Mouse (Mus musculus): ENCODE data around the gene 4930519G04Rik.
"Not testable (repeated sequence)": the region's sequence is repeated elsewhere in the genome, so short reads cannot be mapped to it uniquely, and the experiment has no call there.

The 4930519G04Rik gene

DNA sequence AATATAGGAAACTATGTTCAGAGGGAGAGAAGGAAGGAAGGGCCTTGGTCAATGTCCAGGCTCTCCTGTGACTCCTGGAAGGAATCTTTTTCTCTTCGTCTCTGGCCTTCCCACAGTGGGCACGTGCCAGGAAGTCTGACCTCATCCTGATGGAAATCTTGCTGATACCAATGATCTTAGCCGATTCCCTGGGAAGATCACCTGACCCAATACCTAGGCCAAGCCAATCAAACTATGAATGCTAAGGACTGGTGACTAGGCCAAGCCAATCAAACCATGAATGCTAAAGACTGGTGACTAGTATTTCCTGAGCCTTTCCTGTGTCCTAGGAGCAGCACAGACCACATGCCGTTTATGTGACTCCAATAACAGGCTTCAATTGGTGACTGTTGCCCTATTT is 60.2 kb downstream of the 4930519G04Rik start:
- DNase-seq (ENCODE audit: low spot score), result no peak

DNA sequence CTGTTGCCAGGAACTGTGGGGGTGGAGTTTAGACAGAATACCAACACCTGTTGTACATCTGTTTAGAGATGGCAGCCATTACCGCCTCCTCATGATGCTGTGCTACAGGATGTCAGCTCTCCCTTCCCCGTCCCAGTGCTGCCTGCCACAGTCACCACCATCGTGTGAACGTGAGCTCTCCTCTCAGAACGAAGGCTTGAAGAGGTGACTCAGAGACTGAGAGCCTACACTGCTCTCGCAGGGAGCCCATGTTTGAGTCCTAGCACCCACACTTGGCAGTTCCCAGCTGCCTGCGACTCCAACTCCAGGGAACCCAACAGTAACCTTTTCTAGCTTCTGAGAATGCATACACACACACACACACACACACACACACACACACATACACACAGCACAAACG is 61.4 kb downstream of the 4930519G04Rik start:
- DNase-seq (ENCODE audit: low spot score), result no peak

DNA sequence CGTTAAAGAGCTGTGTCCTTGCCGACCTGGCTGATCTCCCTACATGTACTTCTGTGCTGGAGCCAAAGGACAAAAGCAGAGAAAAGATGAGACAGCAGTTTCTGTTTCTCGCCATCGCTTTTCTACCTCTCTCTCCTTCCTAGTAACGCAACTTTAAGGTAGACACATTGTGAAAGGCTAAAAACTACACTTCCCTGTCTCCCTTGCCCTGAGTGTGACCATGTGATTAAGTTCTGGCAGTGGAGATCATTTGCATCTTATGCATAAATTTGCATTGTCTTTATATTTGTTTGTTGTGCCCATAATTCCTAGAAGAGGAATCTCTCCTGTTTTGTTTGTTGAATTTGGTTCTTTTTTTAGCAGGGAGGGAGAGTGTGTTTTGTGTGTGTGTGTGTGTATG is 62.4 kb downstream of the 4930519G04Rik start:
- DNase-seq (ENCODE audit: low spot score), result no peak

DNA sequence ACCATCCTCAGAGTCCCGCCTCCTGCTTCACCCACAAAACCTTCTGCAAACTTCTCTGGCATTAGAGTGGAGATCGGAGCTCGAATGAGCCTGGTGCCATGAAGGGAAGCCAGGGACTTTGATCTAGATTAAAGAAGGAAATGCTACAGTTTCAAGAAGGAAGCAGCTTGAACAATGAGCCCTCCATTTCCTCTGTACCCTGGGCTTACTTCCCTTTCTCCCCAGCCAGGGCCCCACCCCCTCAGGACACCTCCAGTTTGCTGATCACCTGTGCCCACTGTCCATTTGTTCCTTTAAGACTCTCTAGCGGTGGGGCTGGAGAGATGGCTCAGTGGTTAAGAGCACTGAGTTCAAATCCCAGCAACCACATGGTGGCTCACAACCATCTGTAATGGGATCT is 63.3 kb downstream of the 4930519G04Rik start:
- no peak for DNase-seq (ENCODE audit: low spot score)

DNA sequence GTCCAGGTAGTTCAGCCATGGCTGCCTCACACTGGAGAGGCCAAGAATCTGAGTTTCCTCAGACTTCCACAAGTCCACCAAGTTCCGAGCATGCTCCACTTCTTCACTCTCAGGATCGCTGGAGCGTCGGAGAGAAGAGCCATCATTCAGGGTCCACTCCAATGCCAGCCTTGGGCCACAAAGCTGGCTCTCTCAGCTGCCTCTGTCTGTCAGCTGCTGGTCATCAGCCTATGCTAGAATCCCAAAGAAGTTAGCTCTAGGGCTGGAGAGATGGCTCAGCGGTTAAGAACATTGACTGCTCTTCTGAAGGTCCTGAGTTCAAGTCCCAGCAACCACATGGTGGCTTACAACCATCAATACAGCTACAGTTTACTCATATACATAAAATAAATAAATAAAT is 63.9 kb downstream of the 4930519G04Rik start:
- not testable (repeated sequence) for DNase-seq (ENCODE audit: low spot score)

DNA sequence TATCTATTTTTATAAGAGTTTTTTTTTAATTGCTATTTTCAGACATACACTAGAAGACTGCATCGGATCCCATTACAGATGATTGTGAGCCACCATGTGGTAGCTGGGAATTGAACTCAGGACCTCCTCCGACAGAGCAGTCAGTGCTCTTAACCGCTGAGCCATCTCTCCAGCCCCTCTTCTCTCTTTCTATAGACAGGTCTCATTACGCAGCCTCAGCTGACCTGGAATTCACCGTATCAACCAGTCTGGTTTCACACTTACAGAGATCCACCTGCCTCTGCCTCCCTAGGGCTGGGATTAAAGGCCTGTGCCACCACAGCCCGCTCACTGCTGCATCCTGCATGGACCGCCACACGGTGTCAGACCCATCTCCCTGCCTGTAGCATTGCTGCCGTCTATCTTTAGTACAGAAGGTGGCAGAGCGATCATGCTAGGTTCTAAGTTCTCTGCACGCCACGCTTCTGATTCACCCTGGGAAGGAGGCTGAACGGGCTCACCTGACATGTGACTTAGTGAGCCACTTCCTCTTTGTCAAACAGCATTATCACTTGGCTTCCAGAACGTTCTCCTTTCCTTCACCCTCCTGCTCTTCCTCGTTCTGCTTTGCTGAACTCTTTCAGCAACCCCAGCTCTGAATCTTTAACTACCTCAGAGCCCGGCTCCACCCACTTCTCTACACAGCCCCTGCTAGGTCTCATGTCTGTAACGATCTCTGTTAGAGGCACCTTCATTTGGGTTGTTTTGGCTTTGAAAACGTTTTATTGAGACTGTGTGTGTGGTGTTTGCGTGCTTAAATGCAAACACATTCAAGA is 68.3 kb downstream of the 4930519G04Rik start:
- DNase-seq (ENCODE audit: low spot score), result no peak

DNA sequence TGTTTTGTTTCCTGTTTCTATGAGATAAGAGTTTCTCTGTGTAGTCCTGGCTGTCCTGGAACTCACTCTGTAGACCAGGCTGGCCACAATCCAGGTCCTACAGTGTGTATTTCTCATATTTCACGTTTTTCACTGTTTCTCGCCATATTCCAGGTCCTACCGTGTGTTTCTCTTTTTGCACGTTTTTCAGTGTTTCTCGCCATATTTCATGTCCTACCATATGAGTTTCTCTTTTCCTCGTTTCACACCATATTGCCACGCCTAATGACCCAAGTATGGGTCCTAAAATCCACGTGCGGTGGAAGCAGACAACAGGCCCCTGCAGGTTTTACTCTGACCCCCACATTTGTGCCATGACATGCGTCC is 68.9 kb downstream of the 4930519G04Rik start:
- no peak for DNase-seq (ENCODE audit: low spot score)

DNA sequence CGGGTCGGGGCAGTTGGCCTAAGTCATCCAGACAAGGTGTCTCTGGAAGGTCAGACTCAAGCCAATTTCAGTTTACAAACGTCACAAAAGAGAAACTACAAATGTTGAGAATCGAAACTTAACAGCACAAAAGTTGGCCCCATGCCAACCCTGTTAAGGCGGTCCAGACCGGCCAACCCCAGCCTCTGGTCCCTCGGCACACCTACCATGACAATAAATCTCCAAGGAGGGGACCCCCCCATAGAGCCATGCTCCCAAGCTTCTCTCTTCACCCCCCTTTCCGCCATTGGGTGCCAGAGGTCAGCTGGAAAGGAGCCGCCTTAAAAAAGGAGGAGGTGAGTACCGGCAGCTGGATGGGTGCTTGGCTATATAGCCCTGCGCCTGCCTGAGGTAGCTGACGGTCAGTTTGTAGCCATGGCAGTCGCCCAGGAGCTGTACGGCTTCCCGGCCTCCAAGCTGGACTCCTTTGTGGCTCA is 69.6 kb downstream of the 4930519G04Rik start, which contains the start of gene Oasl1:
Gene Oasl1, plus strand, starts transcription at position 243 of the 476 bp plus-strand sequence.
- DNase-seq (ENCODE audit: low spot score), result peak; percentile 48

DNA sequence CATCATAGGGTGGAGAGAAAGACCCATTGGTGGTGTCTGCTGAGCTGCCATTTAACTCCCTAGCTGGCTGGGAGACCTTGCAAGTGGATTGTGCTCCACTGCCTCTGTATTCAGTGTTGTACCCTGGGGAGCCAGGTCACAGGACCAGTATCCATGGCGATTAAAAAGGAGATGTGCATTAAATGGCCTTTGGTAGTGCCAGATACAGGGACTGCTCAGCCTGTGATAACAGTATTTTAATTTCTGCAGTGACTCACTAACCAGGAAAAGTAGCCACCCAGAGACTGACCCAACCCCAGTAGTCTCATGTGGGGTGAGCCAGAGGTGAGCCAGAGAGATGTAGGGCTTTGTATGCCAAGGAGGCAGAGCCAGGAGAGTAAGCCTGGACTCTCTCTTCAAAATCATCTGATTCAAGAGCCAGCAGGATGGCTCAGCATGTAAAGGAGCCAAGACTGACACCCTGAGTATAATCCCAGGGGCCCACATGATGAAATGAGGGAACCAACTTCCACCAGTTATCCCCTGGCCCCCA is 72.8 kb downstream of the 4930519G04Rik start:
- DNase-seq (ENCODE audit: low spot score), result no peak

DNA sequence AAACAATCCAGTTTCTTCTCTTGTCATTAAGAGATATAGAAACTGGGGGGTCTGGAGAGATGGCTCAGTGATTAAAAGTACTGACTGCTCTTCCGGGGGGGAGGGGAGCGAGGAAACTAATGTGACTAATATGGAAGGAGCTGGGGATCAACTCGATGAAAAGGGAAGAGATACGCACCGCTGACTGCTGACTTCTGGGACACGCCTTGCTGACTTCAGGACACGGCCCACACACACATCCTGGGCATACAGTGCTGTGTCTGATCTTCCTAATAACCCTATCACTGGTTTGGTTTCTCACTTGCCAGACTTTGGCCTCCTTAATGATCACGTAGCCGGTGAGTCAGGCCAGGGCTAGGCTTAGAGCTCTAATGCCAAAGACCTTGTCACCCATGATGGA is 73.3 kb downstream of the 4930519G04Rik start:
- no peak for DNase-seq (ENCODE audit: low spot score)

DNA sequence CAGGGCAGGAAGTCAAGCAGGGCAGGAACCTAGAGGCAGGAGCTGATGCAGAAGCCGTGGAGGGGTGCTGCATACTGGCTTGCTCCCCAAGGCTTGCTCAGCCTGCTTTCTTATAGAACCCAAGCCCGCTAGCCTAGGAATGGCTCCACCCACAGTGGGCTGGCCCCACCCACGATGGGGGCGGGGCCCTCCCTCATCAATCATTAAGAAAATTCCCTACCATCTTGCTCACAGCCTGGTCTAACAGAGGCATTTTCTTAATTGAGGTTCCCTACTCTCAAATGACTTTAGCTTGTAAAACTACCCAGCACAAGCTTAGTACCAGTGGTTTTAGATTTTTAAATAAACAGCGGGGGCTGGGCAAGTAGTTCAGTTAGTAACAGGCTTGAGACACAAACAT is 78.2 kb downstream of the 4930519G04Rik start:
- no peak for DNase-seq (ENCODE audit: low spot score)

DNA sequence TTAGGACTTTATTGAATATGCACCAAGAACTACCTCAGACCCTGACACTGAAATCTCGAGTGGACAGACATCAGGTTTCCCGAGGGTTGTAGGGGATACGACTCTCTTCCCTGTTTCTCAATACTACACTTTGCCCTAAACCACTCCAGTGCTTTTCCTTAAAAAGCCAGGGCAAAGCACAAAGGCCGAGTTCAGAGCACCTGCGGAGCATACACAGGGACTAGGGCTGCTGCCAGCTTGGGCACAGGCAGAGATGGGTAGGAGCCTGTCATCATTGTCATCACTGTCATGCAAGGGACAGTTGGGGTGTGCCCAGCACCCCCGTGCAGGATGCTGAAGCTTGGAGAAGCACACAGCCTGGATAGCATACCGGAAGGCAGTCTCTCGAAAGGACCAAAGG is 79.7 kb downstream of the 4930519G04Rik start:
- DNase-seq (ENCODE audit: low spot score), result no peak

Data from ovary, postnatal 14 days (tissue).